Mouse (Mus musculus) myocyte (in vitro differentiated cells): ENCODE data around the gene Fam169b. TPM values are rescaled to one million over a fixed set of nuclear protein-coding genes. Genes with fewer than 3 reads are reported as not detected.
A peak's percentile ranks its signal among the peaks of the same experiment; 100 is the strongest.

ENCODE experiments used
- H3K27me3 ChIP-seq: one replicate; pipeline ENCODE4 v1.6.1; 2011; ENCODE audit not compliant: control insufficient read depth, insufficient read depth, insufficient read length
- H3K36me3 ChIP-seq: one replicate; pipeline ENCODE4 v1.6.1; 2011; ENCODE audit not compliant: control insufficient read depth, insufficient read depth
- H3K4me2 ChIP-seq: one replicate; pipeline ENCODE4 v1.6.1; 2011; ENCODE audit warnings: low read depth, control low read depth
- H3K4me3 ChIP-seq: one replicate; pipeline ENCODE4 v1.5.1; 2011; ENCODE audit warnings: mild to moderate bottlenecking, control low read depth, moderate library complexity
- H3K79me2 ChIP-seq: one replicate; pipeline ENCODE4 v1.6.1; 2011; ENCODE audit not compliant: control insufficient read depth, insufficient read depth
- H3ac ChIP-seq: one replicate; pipeline ENCODE4 v1.6.1; 2011; ENCODE audit not compliant: control insufficient read depth, insufficient read length
- CEBPB ChIP-seq: IDR thresholded peaks from 2 replicates; pipeline ENCODE4 v1.6.1; 2011; ENCODE audit warnings: mild to moderate bottlenecking, moderate library complexity; ENCODE audit not compliant: poor library complexity, insufficient read depth, severe bottlenecking
- E2F4 ChIP-seq: IDR thresholded peaks from one replicate; pipeline ENCODE4 v1.6.1; 2011; ENCODE audit warnings: mild to moderate bottlenecking, control low read depth, moderate library complexity; ENCODE audit not compliant: insufficient read depth
- MAX ChIP-seq: IDR thresholded peaks from one replicate; pipeline ENCODE4 v1.6.1; 2011; ENCODE audit warnings: low read depth, mild to moderate bottlenecking, control low read depth
- MYOD1 ChIP-seq, 3 experiments: IDR thresholded peaks; one replicate each; pipeline ENCODE4 v1.6.1; 2011; ENCODE audit warnings: control low read depth in 2 of 3, low read depth in 2 of 3, mild to moderate bottlenecking in 2 of 3, moderate library complexity in 1 of 3; ENCODE audit not compliant: insufficient read length in 2 of 3, control insufficient read depth in 1 of 3
- MYOG ChIP-seq, 3 experiments: IDR thresholded peaks; one replicate each; pipeline ENCODE4 v1.6.1; 2011; ENCODE audit warnings: control low read depth in 2 of 3, low read depth in 2 of 3, mild to moderate bottlenecking in 2 of 3; ENCODE audit not compliant: insufficient read length in 2 of 3, control insufficient read depth in 1 of 3, insufficient read depth in 1 of 3
- POLR2A ChIP-seq: IDR thresholded peaks from one replicate; pipeline ENCODE4 v1.6.1; 2011; ENCODE audit warnings: low read depth, mild to moderate bottlenecking, control low read depth, moderate library complexity; ENCODE audit not compliant: insufficient read length
- POLR2AphosphoS2 ChIP-seq: IDR thresholded peaks from one replicate; pipeline ENCODE4 v1.6.1; 2011; ENCODE audit warnings: low read depth, control low read depth; ENCODE audit not compliant: insufficient read length
- REST ChIP-seq: IDR thresholded peaks from one replicate; pipeline ENCODE4 v1.6.1; 2011; ENCODE audit warnings: mild to moderate bottlenecking, control low read depth, moderate library complexity; ENCODE audit not compliant: insufficient read depth, insufficient read length
- SRF ChIP-seq: IDR thresholded peaks from one replicate; pipeline ENCODE4 v1.6.1; 2011; ENCODE audit warnings: low read depth; ENCODE audit not compliant: control insufficient read depth, insufficient read length
- TCF12 ChIP-seq: IDR thresholded peaks from one replicate; pipeline ENCODE4 v1.6.1; 2011; ENCODE audit warnings: mild to moderate bottlenecking, control low read depth; ENCODE audit not compliant: poor library complexity, insufficient read depth, severe bottlenecking
- TCF3 ChIP-seq: IDR thresholded peaks from one replicate; pipeline ENCODE4 v1.6.1; 2011; ENCODE audit warnings: low read depth, control low read depth; ENCODE audit not compliant: insufficient read length
- USF1 ChIP-seq: IDR thresholded peaks from one replicate; pipeline ENCODE4 v1.6.1; 2011; ENCODE audit warnings: low read depth, mild to moderate bottlenecking, control low read depth, moderate library complexity
- polyA plus RNA-seq: library from polyadenylated mRNA; unstranded; fragments of >200 nt; fragmentation: generic; extraction: Trizol; gene quantifications from one replicate; pipeline ENCODE4 v1.2.1, GENCODE M21; 2012; ENCODE audit warnings: missing spikeins

Fam169b gene
- polyA plus RNA-seq, 1 experiment, result 0.79 TPM

DNA sequence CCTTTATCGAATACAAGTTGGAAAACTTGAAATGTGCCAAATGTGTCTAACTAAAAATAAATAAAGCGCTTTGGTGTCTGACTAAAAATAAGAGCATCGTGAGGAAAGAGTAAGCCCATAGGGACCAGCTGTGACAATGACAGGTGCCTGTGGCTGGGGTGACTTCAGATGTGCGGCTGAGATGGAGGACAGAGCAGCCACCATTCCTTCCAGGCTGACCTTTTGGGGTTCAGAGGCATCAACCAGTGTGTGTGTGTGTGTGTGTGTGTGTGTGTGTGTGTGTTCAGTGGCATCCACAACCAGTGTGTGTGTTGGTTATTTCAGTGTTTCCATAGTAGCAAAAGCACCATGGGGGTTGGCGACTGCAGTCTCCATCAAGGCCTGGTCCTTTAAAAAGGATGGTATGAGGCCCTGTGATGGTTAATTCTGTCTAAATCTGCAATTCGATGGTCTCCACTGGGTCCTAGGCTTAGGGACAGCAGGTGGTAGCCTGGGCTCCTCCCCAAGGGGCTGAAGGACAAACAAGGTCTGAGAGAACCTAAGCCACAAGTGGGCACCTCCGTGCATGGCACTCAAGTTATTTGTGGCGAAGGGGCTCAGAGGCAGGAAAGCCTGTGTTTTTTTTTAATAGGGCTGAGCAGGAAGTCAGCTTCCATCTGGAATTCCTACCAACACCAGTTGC, 10.2 kb upstream of the Fam169b start:
- no peaks in the 10 kb centered on the region for H3K27me3 ChIP-seq
- no peak for TF ChIP-seq POLR2A
- TF ChIP-seq POLR2AphosphoS2, result no peak
- TF ChIP-seq MYOG (IDR thresholded peaks at IDR 0.05; ENCODE audit: control insufficient read depth in 1 of 3, insufficient read depth in 1 of 3, insufficient read length in 2 of 3, low read depth in 2 of 3), result peak; percentile 74 to 95 (median 86)
- no peak for TF ChIP-seq MAX
- TF ChIP-seq MYOD1 (IDR thresholded peaks at IDR 0.05; ENCODE audit: control insufficient read depth in 1 of 3, insufficient read length in 2 of 3, low read depth in 2 of 3), result peak; percentile 82 to 97 (median 90)
- peak; percentile 91 for TF ChIP-seq TCF12
- TF ChIP-seq REST, result no peak
- TF ChIP-seq SRF, result no peak
- no peak for TF ChIP-seq E2F4
- peak; percentile 80 for TF ChIP-seq TCF3
- TF ChIP-seq USF1, result no peak
- no peak for TF ChIP-seq CEBPB
- no peaks in the 10 kb centered on the region for H3K36me3 ChIP-seq
- no peak overlapping the region for H3K4me3 ChIP-seq
- no peaks in the 10 kb centered on the region for H3K79me2 ChIP-seq
- H3ac ChIP-seq, result no peak overlapping the region
- peak overlapping the region; percentile 37 for H3K4me2 ChIP-seq

DNA sequence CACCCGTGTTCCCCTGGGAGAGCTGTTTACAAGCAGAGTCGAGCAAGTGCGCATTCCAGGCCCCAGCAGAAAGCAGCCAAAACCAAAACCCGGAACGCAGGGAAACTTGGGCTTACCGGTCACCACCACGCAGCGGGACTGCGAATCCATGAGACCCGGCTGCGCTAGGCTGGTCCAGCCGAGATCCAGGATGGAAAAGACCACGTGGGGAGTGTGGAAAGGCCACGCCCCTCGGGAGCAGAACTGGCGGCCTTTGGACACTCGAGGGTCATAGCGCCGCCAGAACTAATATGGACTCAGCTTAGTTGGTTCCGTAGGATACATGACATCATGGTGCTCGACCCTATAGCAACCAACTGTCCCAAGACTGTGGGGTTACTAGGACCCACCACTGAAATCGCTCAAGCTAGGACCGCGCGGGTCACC, 9.6 kb upstream of the Fam169b start, which contains the start of gene Pgpep1l:
Gene Pgpep1l, minus strand, starts transcription at position 206 of the 426 bp plus-strand sequence.
- H3ac ChIP-seq, result no peak within 1 kb of the TSS
- peak within 1 kb of the TSS; percentile 37 for H3K4me2 ChIP-seq
- H3K27me3 ChIP-seq, result no peaks in the 10 kb centered on the region
- no peak within 1 kb of the TSS for H3K4me3 ChIP-seq
- no peaks in the 10 kb centered on the region for H3K79me2 ChIP-seq
- no peaks in the 10 kb centered on the region for H3K36me3 ChIP-seq
- TF ChIP-seq MYOG (IDR thresholded peaks at IDR 0.05; ENCODE audit: control insufficient read depth in 1 of 3, insufficient read depth in 1 of 3, insufficient read length in 2 of 3, low read depth in 2 of 3), result peak; percentile 45 to 87 (median 76)
- peak; percentile 23 for TF ChIP-seq TCF3
- no peak for TF ChIP-seq MAX
- peak; percentile 24 for TF ChIP-seq POLR2A
- peak in 2 of 3 experiments; percentile 10 to 59 for TF ChIP-seq MYOD1 (IDR thresholded peaks at IDR 0.05; ENCODE audit: control insufficient read depth in 1 of 3, insufficient read length in 2 of 3, low read depth in 2 of 3)

DNA sequence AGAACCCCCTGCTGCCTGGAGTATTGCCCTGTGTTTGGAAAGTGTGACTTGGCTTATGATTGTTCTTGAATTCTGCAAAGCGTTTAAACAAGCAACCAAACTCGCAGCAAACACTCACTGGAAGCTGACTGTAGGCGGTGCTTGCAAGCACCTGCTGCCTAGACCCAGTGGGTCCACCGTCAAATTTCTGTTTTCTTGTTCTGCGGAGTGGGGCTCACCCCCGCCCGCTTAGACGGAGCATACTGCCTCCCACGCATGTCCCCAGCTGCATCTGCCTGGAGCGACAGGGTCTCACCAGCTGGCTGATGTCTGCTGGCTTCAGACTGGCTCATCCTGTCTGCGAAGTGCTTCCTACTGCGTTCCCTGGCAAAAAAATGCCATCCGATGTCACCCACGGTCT, 9.1 kb upstream of the Fam169b start:
- peak in 2 of 3 experiments; percentile 83 to 84 for TF ChIP-seq MYOG (IDR thresholded peaks at IDR 0.05; ENCODE audit: control insufficient read depth in 1 of 3, insufficient read depth in 1 of 3, insufficient read length in 2 of 3, low read depth in 2 of 3)
- peak; percentile 38 for TF ChIP-seq TCF12
- peak; percentile 23 for TF ChIP-seq POLR2A
- peak in 2 of 3 experiments; percentile 83 to 94 for TF ChIP-seq MYOD1 (IDR thresholded peaks at IDR 0.05; ENCODE audit: control insufficient read depth in 1 of 3, insufficient read length in 2 of 3, low read depth in 2 of 3)
- no peak for TF ChIP-seq CEBPB
- TF ChIP-seq E2F4, result no peak
- TF ChIP-seq POLR2AphosphoS2, result no peak
- TF ChIP-seq MAX, result no peak
- TF ChIP-seq USF1, result no peak
- no peak for TF ChIP-seq REST
- TF ChIP-seq TCF3, result peak; percentile 27
- no peak for TF ChIP-seq SRF
- Histone ChIP-seq H3K4me2 (peak overlapping the region; percentile 37), H3K79me2 (no peaks in the 10 kb centered on the region), H3K4me3 (no peak overlapping the region), H3K27me3 (no peaks in the 10 kb centered on the region), H3K36me3 (no peaks in the 10 kb centered on the region), H3ac (no peak overlapping the region)

DNA sequence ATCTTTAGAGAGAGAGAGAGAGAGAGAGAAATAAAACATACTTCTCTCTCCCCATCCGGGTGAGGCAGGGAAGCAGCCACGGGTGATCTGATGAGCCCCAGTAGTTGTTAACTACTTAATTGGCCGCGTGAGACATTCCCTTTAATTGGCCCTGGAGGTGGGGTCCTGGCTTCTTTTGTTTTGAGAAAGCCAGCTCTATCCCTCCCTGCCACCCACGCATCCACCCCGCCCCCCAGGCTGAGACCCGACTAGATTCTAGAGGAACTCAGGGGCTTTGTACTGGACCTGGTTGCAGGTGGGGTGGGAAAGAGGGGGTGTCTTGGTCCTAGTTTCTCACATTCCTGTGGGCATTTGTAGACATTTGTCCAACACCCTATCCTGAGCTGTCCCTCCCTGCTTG, 8.2 kb upstream of the Fam169b start:
- Histone ChIP-seq H3K27me3 (no peaks in the 10 kb centered on the region), H3K4me3 (no peak overlapping the region), H3K79me2 (no peaks in the 10 kb centered on the region), H3K36me3 (no peaks in the 10 kb centered on the region), H3K4me2 (no peak overlapping the region), H3ac (no peak overlapping the region)
- TF ChIP-seq REST (no peak), MYOG (IDR thresholded peaks at IDR 0.05; ENCODE audit: control insufficient read depth in 1 of 3, insufficient read depth in 1 of 3, insufficient read length in 2 of 3, low read depth in 2 of 3) (no peak), TCF3 (no peak), MYOD1 (IDR thresholded peaks at IDR 0.05; ENCODE audit: control insufficient read depth in 1 of 3, insufficient read length in 2 of 3, low read depth in 2 of 3) (no peak), POLR2AphosphoS2 (no peak), CEBPB (no peak), TCF12 (no peak), POLR2A (no peak), MAX (no peak), E2F4 (no peak), SRF (no peak), USF1 (no peak)
